Mouse (Mus musculus) midbrain, embryonic 10.5 days (tissue): ENCODE results near the gene Gm3336. TPM values are rescaled to one million over a fixed set of nuclear protein-coding genes. Genes with fewer than 3 reads are reported as not detected.

Source experiments
- DNase-seq: peaks from one replicate; pipeline ENCODE4 v3.0.0-alpha.2; 2017; ENCODE audit warnings: low spot score
- H3K27ac ChIP-seq: fragments of 300-500 bp; sonication (generic); replicated peaks from 2 replicates; pipeline ENCODE4 v1.5.1; 2016; ENCODE audit warnings: mild to moderate bottlenecking
- H3K27me3 ChIP-seq: fragments of 300-500 bp; sonication (generic); 2 replicates; pipeline ENCODE4 v1.6.1; 2016; ENCODE audit warnings: low read depth, mild to moderate bottlenecking; ENCODE audit not compliant: poor library complexity, severe bottlenecking
- H3K36me3 ChIP-seq: fragments of 300-500 bp; sonication (generic); 2 replicates; pipeline ENCODE4 v1.6.1; 2016; ENCODE audit warnings: mild to moderate bottlenecking, moderate library complexity
- H3K4me1 ChIP-seq: fragments of 300-500 bp; sonication (generic); 2 replicates; pipeline ENCODE4 v1.6.1; 2016
- H3K4me3 ChIP-seq: fragments of 300-500 bp; sonication (generic); 2 replicates; pipeline ENCODE4 v1.5.1; 2016; ENCODE audit warnings: mild to moderate bottlenecking, moderate library complexity
- H3K9me3 ChIP-seq: fragments of 300-500 bp; sonication (generic); replicated peaks from 2 replicates; pipeline ENCODE4 v1.6.1; 2016; ENCODE audit warnings: mild to moderate bottlenecking
- WGBS: fragments of 180-500 bp; shearing (Covaris S2); methylation state at CpG from one replicate; pipeline ENCODE4 v1.1.7; 2016; 5-methylcytosine and 5-hydroxymethylcytosine counted together
- polyA plus RNA-seq: library from polyadenylated mRNA; unstranded; fragments of >200 nt; fragmentation: Nextera tagmentation; extraction: Ambion mirVana; gene quantifications from 2 replicates; pipeline ENCODE4 v1.2.1, GENCODE M21; 2016

Gm3336 gene
- polyA plus RNA-seq, 1 experiment from 2014 or later = not detected

GRCm38 (mm10) chr8:70757523-70758307 lies 39.4 kb downstream of the Gm3336 start:
- WGBS = 71% methylated on average over 22 of the region's 22 CpGs
- no peak for DNase-seq
- no peaks in the 10 kb centered on the region for H3K9me3 ChIP-seq
- H3K36me3 ChIP-seq = peaks cover 24% of the 10 kb centered on the region
- peaks cover 28% of the 10 kb centered on the region for H3K27me3 ChIP-seq
- 0 out of 2 replicates have a peak overlapping the region, but pooled peaks have one; percentile 1 for H3K4me3 ChIP-seq
- H3K4me1 ChIP-seq = peaks cover 70% of the 10 kb centered on the region
- no peak overlapping the region for H3K27ac ChIP-seq

GRCm38 (mm10) chr8:70758308-70758615 lies 39.9 kb downstream of the Gm3336 start:
- peaks cover 24% of the 10 kb centered on the region for H3K27me3 ChIP-seq
- no peaks in the 10 kb centered on the region for H3K9me3 ChIP-seq
- DNase-seq = no peak
- peaks cover 64% of the 10 kb centered on the region for H3K4me1 ChIP-seq
- H3K27ac ChIP-seq = no peak overlapping the region
- WGBS = 90% methylated on average over 7 of the region's 7 CpGs
- H3K4me3 ChIP-seq = 0 out of 2 replicates have a peak overlapping the region, but pooled peaks have one; percentile 14
- peaks cover 24% of the 10 kb centered on the region for H3K36me3 ChIP-seq

- Histone ChIP-seq H3K9me3 (no peaks in the 10 kb centered on the region), H3K4me3 (peak overlapping the region; percentile 80; the same call in 1 of the 2 replicates), H3K27ac (no peak overlapping the region), H3K4me1 (peaks cover 59% of the 10 kb centered on the region), H3K36me3 (peaks cover 24% of the 10 kb centered on the region), H3K27me3 (peaks cover 24% of the 10 kb centered on the region)
- DNase-seq = no peak
- 74% methylated on average over 19 of the region's 19 CpGs for WGBS
Observed at GRCm38 (mm10) chr8:70758616-70759561, 40.5 kb downstream of the Gm3336 start.

- Histone ChIP-seq H3K36me3 (peaks cover 24% of the 10 kb centered on the region), H3K4me3 (peak overlapping the region; percentile 80), H3K27ac (peak overlapping the region; percentile 85), H3K9me3 (no peaks in the 10 kb centered on the region), H3K27me3 (peaks cover 30% of the 10 kb centered on the region), H3K4me1 (peaks cover 46% of the 10 kb centered on the region)
- WGBS = 2% methylated on average over 22 of the region's 22 CpGs
- DNase-seq = no peak
Observed at GRCm38 (mm10) chr8:70760350-70760749, 42.0 kb downstream of the Gm3336 start.

- Histone ChIP-seq H3K27ac (peak within 1 kb of the TSS; percentile 85), H3K4me1 (peaks cover 46% of the 10 kb centered on the region), H3K4me3 (peak within 1 kb of the TSS; percentile 80), H3K36me3 (peaks cover 24% of the 10 kb centered on the region), H3K27me3 (peaks cover 30% of the 10 kb centered on the region), H3K9me3 (no peaks in the 10 kb centered on the region)
- peak; percentile 98 for DNase-seq
- WGBS = under 1% methylated on average over 53 of the region's 55 CpGs
Observed at GRCm38 (mm10) chr8:70760775-70761406, 42.5 kb downstream of the Gm3336 start, which contains the start of gene Mpv17l2. Gene Mpv17l2 (minus strand): TSS chr8:70760946.

- no peak for DNase-seq
- WGBS = 89% methylated on average over 1 of the region's 1 CpGs
- no peak overlapping the region for H3K27ac ChIP-seq
- no peaks in the 10 kb centered on the region for H3K9me3 ChIP-seq
- H3K36me3 ChIP-seq = peaks cover 13% of the 10 kb centered on the region
- no peak overlapping the region for H3K4me3 ChIP-seq
- peaks cover 36% of the 10 kb centered on the region for H3K27me3 ChIP-seq
- peaks cover 58% of the 10 kb centered on the region for H3K4me1 ChIP-seq
Observed at GRCm38 (mm10) chr8:70762118-70762517, 43.8 kb downstream of the Gm3336 start.

GRCm38 (mm10) chr8:70763354-70763753 lies 45.0 kb downstream of the Gm3336 start:
- H3K27me3 ChIP-seq = peaks cover 48% of the 10 kb centered on the region
- peaks cover 10% of the 10 kb centered on the region for H3K36me3 ChIP-seq
- H3K4me1 ChIP-seq = peaks cover 63% of the 10 kb centered on the region
- WGBS = 1% methylated on average over 3 of the region's 3 CpGs
- H3K4me3 ChIP-seq = no peak overlapping the region
- peak; percentile 66 for DNase-seq
- no peak overlapping the region for H3K27ac ChIP-seq
- H3K9me3 ChIP-seq = no peaks in the 10 kb centered on the region

GRCm38 (mm10) chr8:70764026-70764425 lies 45.7 kb downstream of the Gm3336 start:
- Histone ChIP-seq H3K27me3 (peaks cover 47% of the 10 kb centered on the region), H3K4me3 (no peak overlapping the region), H3K27ac (no peak overlapping the region), H3K4me1 (peaks cover 57% of the 10 kb centered on the region), H3K9me3 (no peaks in the 10 kb centered on the region), H3K36me3 (peaks cover 16% of the 10 kb centered on the region)
- no peak for DNase-seq
- WGBS = 84% methylated on average over 8 of the region's 8 CpGs

- DNase-seq = no peak
- 94% methylated on average over 13 of the region's 13 CpGs for WGBS
- peaks cover 53% of the 10 kb centered on the region for H3K4me1 ChIP-seq
- H3K27me3 ChIP-seq = peaks cover 40% of the 10 kb centered on the region
- H3K4me3 ChIP-seq = no peak overlapping the region
- no peaks in the 10 kb centered on the region for H3K9me3 ChIP-seq
- no peak overlapping the region for H3K27ac ChIP-seq
- H3K36me3 ChIP-seq = peaks cover 21% of the 10 kb centered on the region
Observed at GRCm38 (mm10) chr8:70764676-70765075, 46.3 kb downstream of the Gm3336 start.

GRCm38 (mm10) chr8:70765329-70765728 lies 47.0 kb downstream of the Gm3336 start:
- Histone ChIP-seq H3K9me3 (no peaks in the 10 kb centered on the region), H3K27me3 (peaks cover 42% of the 10 kb centered on the region), H3K4me3 (peak overlapping the region; percentile 55), H3K36me3 (peaks cover 27% of the 10 kb centered on the region), H3K4me1 (peaks cover 49% of the 10 kb centered on the region), H3K27ac (no peak overlapping the region)
- no peak for DNase-seq
- WGBS = 78% methylated on average over 9 of the region's 9 CpGs

GRCm38 (mm10) chr8:70765838-70766570 lies 47.7 kb downstream of the Gm3336 start:
- Histone ChIP-seq H3K27ac (peak overlapping the region; percentile 58), H3K9me3 (no peaks in the 10 kb centered on the region), H3K36me3 (peaks cover 34% of the 10 kb centered on the region), H3K4me1 (peaks cover 42% of the 10 kb centered on the region), H3K27me3 (peaks cover 49% of the 10 kb centered on the region), H3K4me3 (peak overlapping the region; percentile 55)
- DNase-seq = peak; percentile 47
- WGBS = 2% methylated on average over 34 of the region's 34 CpGs
